Mouse (Mus musculus): ENCODE measurements at regions not wholly inside any gene's neighbourhood (a gene's known extent, or its start where the extent isn't known, plus 50 kb on each side); places are given as distances from the start of the nearest gene placed in this dataset.

- Histone ChIP-seq H3K4me1 (ENCODE audit: control insufficient read depth, low read depth, low read length) (no peaks in the 10 kb centered on the region), H3K9ac (ENCODE audit: low read depth, low read length) (no peak overlapping the region), H3K9me3 (replicated peaks; ENCODE audit: control insufficient read depth, low read length) (no peaks in the 10 kb centered on the region), H3K4me3 (ENCODE audit: low read depth, low read length) (no peak overlapping the region), H3K4me2 (ENCODE audit: low read depth, low read length) (no peak overlapping the region), H3K27ac (ENCODE audit: low read length) (no peak overlapping the region), H3K36me3 (ENCODE audit: control insufficient read depth, insufficient read depth) (no peaks in the 10 kb centered on the region), H3K27me3 (ENCODE audit: control insufficient read depth, insufficient read depth, low read depth, low read length) (no peaks in the 10 kb centered on the region)
- 67% methylated on average over 4 of the region's 4 CpGs for WGBS (ENCODE audit: insufficient replicate concordance)
- ATAC-seq (ENCODE audit: low read depth): no peak
Measured at GRCm38 (mm10) chr15:24793381-24793780, 620.2 kb downstream of the Basp1 start.

- Histone ChIP-seq H3K9ac (ENCODE audit: low read depth, low read length) (no peak overlapping the region), H3K9me3 (replicated peaks; ENCODE audit: control insufficient read depth, low read length) (no peaks in the 10 kb centered on the region), H3K27me3 (ENCODE audit: control insufficient read depth, insufficient read depth, low read depth, low read length) (no peaks in the 10 kb centered on the region), H3K36me3 (ENCODE audit: control insufficient read depth, insufficient read depth) (no peaks in the 10 kb centered on the region), H3K27ac (ENCODE audit: low read length) (no peak overlapping the region), H3K4me1 (ENCODE audit: control insufficient read depth, low read depth, low read length) (no peaks in the 10 kb centered on the region), H3K4me2 (ENCODE audit: low read depth, low read length) (no peak overlapping the region), H3K4me3 (ENCODE audit: low read depth, low read length) (no peak overlapping the region)
- 49% methylated on average over 3 of the region's 3 CpGs for WGBS (ENCODE audit: insufficient replicate concordance)
- no peak for ATAC-seq (ENCODE audit: low read depth)
Measured at GRCm38 (mm10) chr15:24786336-24786735, 627.2 kb downstream of the Basp1 start.

GRCm38 (mm10) chr15:24778234-24778633, 635.3 kb downstream of the Basp1 start:
- H3K27me3 ChIP-seq (ENCODE audit: control insufficient read depth, insufficient read depth, low read depth, low read length): no peaks in the 10 kb centered on the region
- no peak for ATAC-seq (ENCODE audit: low read depth)
- no peaks in the 10 kb centered on the region for H3K9me3 ChIP-seq (replicated peaks; ENCODE audit: control insufficient read depth, low read length)
- no peak overlapping the region for H3K4me2 ChIP-seq (ENCODE audit: low read depth, low read length)
- no peaks in the 10 kb centered on the region for H3K36me3 ChIP-seq (ENCODE audit: control insufficient read depth, insufficient read depth)
- H3K4me1 ChIP-seq (ENCODE audit: control insufficient read depth, low read depth, low read length): no peaks in the 10 kb centered on the region
- no peak overlapping the region for H3K9ac ChIP-seq (ENCODE audit: low read depth, low read length)
- no peak overlapping the region for H3K27ac ChIP-seq (ENCODE audit: low read length)
- 43% methylated on average over 1 of the region's 1 CpGs for WGBS (ENCODE audit: insufficient replicate concordance)
- H3K4me3 ChIP-seq (ENCODE audit: low read depth, low read length): no peak overlapping the region

- no peak overlapping the region for H3K4me3 ChIP-seq (ENCODE audit: low read depth, low read length)
- WGBS (ENCODE audit: insufficient replicate concordance): 36% methylated on average over 2 of the region's 2 CpGs
- H3K27ac ChIP-seq (ENCODE audit: low read length): no peak overlapping the region
- H3K9ac ChIP-seq (ENCODE audit: low read depth, low read length): no peak overlapping the region
- no peaks in the 10 kb centered on the region for H3K36me3 ChIP-seq (ENCODE audit: control insufficient read depth, insufficient read depth)
- H3K27me3 ChIP-seq (ENCODE audit: control insufficient read depth, insufficient read depth, low read depth, low read length): no peaks in the 10 kb centered on the region
- H3K4me2 ChIP-seq (ENCODE audit: low read depth, low read length): no peak overlapping the region
- no peak for ATAC-seq (ENCODE audit: low read depth)
- no peaks in the 10 kb centered on the region for H3K4me1 ChIP-seq (ENCODE audit: control insufficient read depth, low read depth, low read length)
- no peaks in the 10 kb centered on the region for H3K9me3 ChIP-seq (replicated peaks; ENCODE audit: control insufficient read depth, low read length)
Measured at GRCm38 (mm10) chr15:24751480-24752157, 661.9 kb downstream of the Basp1 start.

- no peaks in the 10 kb centered on the region for H3K9me3 ChIP-seq (replicated peaks; ENCODE audit: control insufficient read depth, low read length)
- ATAC-seq (ENCODE audit: low read depth): no peak
- H3K27ac ChIP-seq (ENCODE audit: low read length): no peak overlapping the region
- no peaks in the 10 kb centered on the region for H3K36me3 ChIP-seq (ENCODE audit: control insufficient read depth, insufficient read depth)
- 51% methylated on average over 6 of the region's 6 CpGs for WGBS (ENCODE audit: insufficient replicate concordance)
- no peaks in the 10 kb centered on the region for H3K4me1 ChIP-seq (ENCODE audit: control insufficient read depth, low read depth, low read length)
- no peak overlapping the region for H3K4me3 ChIP-seq (ENCODE audit: low read depth, low read length)
- no peak overlapping the region for H3K4me2 ChIP-seq (ENCODE audit: low read depth, low read length)
- H3K27me3 ChIP-seq (ENCODE audit: control insufficient read depth, insufficient read depth, low read depth, low read length): no peaks in the 10 kb centered on the region
- H3K9ac ChIP-seq (ENCODE audit: low read depth, low read length): no peak overlapping the region
Measured at GRCm38 (mm10) chr15:24743240-24743639, 670.3 kb downstream of the Basp1 start.

GRCm38 (mm10) chr15:24725170-24725569, 688.4 kb downstream of the Basp1 start:
- H3K4me3 ChIP-seq (ENCODE audit: low read depth, low read length): no peak overlapping the region
- no peak for ATAC-seq (ENCODE audit: low read depth)
- 58% methylated on average over 4 of the region's 4 CpGs for WGBS (ENCODE audit: insufficient replicate concordance)
- H3K27me3 ChIP-seq (ENCODE audit: control insufficient read depth, insufficient read depth, low read depth, low read length): no peaks in the 10 kb centered on the region
- H3K27ac ChIP-seq (ENCODE audit: low read length): no peak overlapping the region
- no peaks in the 10 kb centered on the region for H3K9me3 ChIP-seq (replicated peaks; ENCODE audit: control insufficient read depth, low read length)
- H3K36me3 ChIP-seq (ENCODE audit: control insufficient read depth, insufficient read depth): no peaks in the 10 kb centered on the region
- H3K4me1 ChIP-seq (ENCODE audit: control insufficient read depth, low read depth, low read length): no peaks in the 10 kb centered on the region
- H3K4me2 ChIP-seq (ENCODE audit: low read depth, low read length): no peak overlapping the region
- H3K9ac ChIP-seq (ENCODE audit: low read depth, low read length): no peak overlapping the region

- Histone ChIP-seq H3K4me3 (ENCODE audit: low read depth, low read length) (no peak overlapping the region), H3K9me3 (replicated peaks; ENCODE audit: control insufficient read depth, low read length) (no peaks in the 10 kb centered on the region), H3K4me1 (ENCODE audit: control insufficient read depth, low read depth, low read length) (no peaks in the 10 kb centered on the region), H3K9ac (ENCODE audit: low read depth, low read length) (no peak overlapping the region), H3K27ac (ENCODE audit: low read length) (no peak overlapping the region), H3K36me3 (ENCODE audit: control insufficient read depth, insufficient read depth) (no peaks in the 10 kb centered on the region), H3K4me2 (ENCODE audit: low read depth, low read length) (no peak overlapping the region), H3K27me3 (ENCODE audit: control insufficient read depth, insufficient read depth, low read depth, low read length) (no peaks in the 10 kb centered on the region)
- no peak for ATAC-seq (ENCODE audit: low read depth)
- WGBS (ENCODE audit: insufficient replicate concordance): 22% methylated on average over 4 of the region's 4 CpGs
Measured at GRCm38 (mm10) chr15:24724664-24725063, 688.9 kb downstream of the Basp1 start.

- Histone ChIP-seq H3K4me2 (ENCODE audit: low read depth, low read length) (no peak overlapping the region), H3K9me3 (replicated peaks; ENCODE audit: control insufficient read depth, low read length) (no peaks in the 10 kb centered on the region), H3K27me3 (ENCODE audit: control insufficient read depth, insufficient read depth, low read depth, low read length) (no peaks in the 10 kb centered on the region), H3K9ac (ENCODE audit: low read depth, low read length) (no peak overlapping the region), H3K4me3 (ENCODE audit: low read depth, low read length) (no peak overlapping the region), H3K36me3 (ENCODE audit: control insufficient read depth, insufficient read depth) (no peaks in the 10 kb centered on the region), H3K4me1 (ENCODE audit: control insufficient read depth, low read depth, low read length) (no peaks in the 10 kb centered on the region), H3K27ac (ENCODE audit: low read length) (no peak overlapping the region)
- WGBS (ENCODE audit: insufficient replicate concordance): 38% methylated on average over 2 of the region's 2 CpGs
- ATAC-seq (ENCODE audit: low read depth): no peak
Measured at GRCm38 (mm10) chr15:24720346-24720745, 693.2 kb downstream of the Basp1 start.

GRCm38 (mm10) chr15:24682167-24682566, 731.4 kb downstream of the Basp1 start:
- Histone ChIP-seq H3K4me1 (ENCODE audit: control insufficient read depth, low read depth, low read length) (no peaks in the 10 kb centered on the region), H3K9ac (ENCODE audit: low read depth, low read length) (no peak overlapping the region), H3K27ac (ENCODE audit: low read length) (no peak overlapping the region), H3K27me3 (ENCODE audit: control insufficient read depth, insufficient read depth, low read depth, low read length) (no peaks in the 10 kb centered on the region), H3K36me3 (ENCODE audit: control insufficient read depth, insufficient read depth) (no peaks in the 10 kb centered on the region), H3K4me3 (ENCODE audit: low read depth, low read length) (no peak overlapping the region), H3K4me2 (ENCODE audit: low read depth, low read length) (no peak overlapping the region), H3K9me3 (replicated peaks; ENCODE audit: control insufficient read depth, low read length) (no peaks in the 10 kb centered on the region)
- ATAC-seq (ENCODE audit: low read depth): no peak
- 49% methylated on average over 4 of the region's 4 CpGs for WGBS (ENCODE audit: insufficient replicate concordance)
